Mouse (Mus musculus): Measurements from ENCODE around the gene Insl3. TPM values are rescaled to one million over a fixed set of nuclear protein-coding genes. Genes with fewer than 3 reads are reported as not detected.
"Not testable (repeated sequence)": the region's sequence is repeated elsewhere in the genome, so short reads cannot be mapped to it uniquely, and the experiment has no call there.

The Insl3 gene
- total RNA-seq, 2 experiments from 2014 or later = not detected

DNA sequence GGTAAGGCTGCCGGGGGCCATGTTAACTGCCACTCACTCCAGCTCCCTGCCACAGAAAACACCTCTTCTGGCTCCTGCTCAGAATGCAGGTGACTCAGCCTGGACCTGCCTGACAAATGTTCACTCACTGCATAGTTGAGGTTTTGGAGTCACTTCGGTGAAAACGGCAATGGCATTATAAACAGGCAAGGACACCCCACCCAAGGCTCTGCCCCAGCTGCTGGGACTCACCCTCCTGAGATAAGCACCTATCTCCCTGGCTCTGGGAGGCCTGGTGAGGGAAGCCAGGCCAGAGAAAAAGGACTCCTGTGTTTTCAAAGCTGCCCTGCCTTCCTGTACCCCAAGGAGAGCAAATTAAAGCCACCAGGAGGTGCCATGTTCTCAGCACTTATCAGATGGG is 13.9 kb downstream of the Insl3 start:
- ATAC-seq (replicated peaks; ENCODE audit: low FRiP score, poor library complexity, severe bottlenecking) = peak; percentile 95

DNA sequence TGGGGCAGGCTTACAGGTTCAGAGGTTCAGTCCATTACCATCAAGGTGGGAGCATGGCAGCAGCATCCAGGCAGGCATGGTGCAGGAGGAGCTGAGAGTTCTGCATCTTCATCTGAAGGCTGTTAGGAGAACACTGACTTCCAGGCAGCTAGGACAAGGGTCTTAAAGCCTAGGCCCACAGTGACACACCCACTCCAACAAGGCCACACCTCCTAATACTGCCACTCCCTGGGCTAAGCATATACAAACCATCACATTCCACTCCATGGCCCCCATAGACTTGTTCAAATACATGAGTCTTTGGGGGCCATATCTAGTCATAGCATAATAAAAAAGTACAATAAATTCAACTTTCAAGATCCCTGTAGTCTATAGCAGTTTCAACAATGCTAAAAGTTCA is 14.4 kb downstream of the Insl3 start:
- not testable (repeated sequence) for ATAC-seq (replicated peaks; ENCODE audit: low FRiP score, poor library complexity, severe bottlenecking)

DNA sequence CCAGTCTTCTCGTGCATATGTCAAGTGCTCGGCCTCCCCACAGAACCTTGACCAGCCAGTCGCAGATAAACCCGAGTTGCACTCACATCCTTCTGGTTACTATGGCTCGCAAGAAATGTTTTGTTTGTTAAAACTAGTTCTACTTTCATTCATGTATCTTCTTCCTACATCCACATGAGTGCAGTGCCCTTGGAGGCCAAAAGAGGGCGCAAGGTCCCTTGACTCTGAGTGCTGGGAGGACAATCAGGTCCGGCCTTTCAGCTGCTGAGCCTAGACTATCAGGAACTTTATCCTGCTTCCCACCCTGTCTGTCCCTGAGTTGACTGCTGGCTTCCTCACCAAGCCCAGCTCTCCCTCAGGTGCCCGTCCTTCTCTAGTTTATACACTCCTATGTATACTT is 18.9 kb downstream of the Insl3 start:
- peak; percentile 67 for ATAC-seq (replicated peaks; ENCODE audit: low FRiP score, poor library complexity, severe bottlenecking)

DNA sequence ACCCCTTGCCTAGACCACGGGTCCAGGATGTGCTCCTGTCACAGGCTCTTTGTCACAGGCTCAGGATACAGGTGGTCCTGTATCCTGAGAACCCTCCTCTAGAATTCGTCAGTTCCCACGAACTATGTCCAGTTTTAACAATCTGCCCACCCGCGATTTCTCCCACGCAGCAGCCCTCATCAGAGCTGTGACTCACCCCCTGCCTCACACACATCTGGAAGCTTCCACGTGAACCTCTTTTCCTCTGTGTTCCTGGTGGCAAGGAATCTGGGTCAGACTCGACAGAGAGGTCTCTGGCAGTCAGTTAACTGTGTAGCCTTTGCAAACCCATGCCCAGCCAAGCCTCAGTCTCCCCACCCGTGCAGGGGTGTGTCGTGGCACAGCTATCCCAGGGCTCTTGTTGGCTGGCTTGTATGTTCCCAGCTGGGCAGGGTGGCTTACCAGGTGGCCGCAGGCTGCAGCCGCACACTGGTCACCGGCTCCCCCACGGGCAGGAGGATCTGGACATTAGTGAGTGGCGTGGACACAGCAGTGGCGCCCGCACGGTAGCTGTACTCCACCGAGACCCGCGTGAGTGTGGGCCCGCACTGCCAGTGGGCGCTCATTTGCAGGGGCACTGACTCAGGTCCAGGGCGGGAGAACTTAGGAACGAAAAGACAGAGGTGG is 20.3 kb downstream of the Insl3 start:
- peak; percentile 8; the same call in 1 of the 2 replicates for ATAC-seq (replicated peaks; ENCODE audit: low FRiP score, poor library complexity, severe bottlenecking)

DNA sequence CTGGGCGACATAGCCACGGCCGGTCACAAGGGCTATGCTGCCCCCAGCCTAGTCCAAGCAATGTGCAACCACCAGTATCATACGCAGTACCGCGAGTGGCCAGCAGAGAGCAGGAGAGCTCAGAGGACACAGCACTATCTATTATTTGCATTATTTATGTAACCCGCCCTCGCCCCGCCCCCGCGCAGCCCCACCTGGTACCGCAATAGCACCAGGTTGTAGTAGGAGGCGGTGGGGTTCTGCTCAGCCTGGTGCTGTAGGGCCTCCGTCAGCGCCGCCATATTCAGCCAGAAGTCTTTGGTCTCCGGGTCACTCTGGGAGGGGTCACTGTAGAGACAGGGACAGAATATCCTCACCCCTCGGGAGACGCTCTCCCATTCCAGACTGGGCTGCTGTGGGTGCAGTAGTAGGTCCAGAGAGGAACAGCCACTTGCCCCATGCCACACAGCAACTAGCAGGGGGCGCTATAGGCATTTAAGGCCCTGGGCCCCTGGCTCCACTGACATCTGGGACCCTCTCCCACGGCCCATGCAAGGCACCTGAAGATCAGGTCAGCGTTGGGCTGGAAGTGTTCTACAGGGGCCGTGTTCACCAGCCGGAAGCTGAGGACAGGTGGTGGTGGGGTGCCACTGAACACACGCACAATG is 20.9 kb downstream of the Insl3 start:
- peak; percentile 58 for ATAC-seq (replicated peaks; ENCODE audit: low FRiP score, poor library complexity, severe bottlenecking)

DNA sequence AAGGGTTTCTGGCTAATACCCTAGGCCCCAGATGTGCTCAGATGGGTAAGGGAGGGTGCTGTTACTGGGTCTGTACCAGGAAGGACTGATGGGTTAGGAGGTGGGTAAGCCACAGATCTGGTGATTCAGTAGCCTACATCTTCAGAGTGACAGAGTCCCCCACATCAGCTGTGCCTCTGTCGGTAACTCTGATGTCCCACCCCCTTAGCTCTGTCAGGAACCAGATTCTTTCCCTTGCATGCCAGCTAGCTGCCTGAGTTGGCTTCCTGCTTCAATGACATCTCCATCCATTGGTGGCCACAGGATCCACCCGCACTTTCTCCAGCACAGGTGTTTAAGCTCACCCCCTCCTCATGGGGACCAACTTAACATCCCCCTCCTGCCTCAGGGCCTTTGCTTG is 22.6 kb downstream of the Insl3 start:
- ATAC-seq (replicated peaks; ENCODE audit: low FRiP score, poor library complexity, severe bottlenecking) = no peak

DNA sequence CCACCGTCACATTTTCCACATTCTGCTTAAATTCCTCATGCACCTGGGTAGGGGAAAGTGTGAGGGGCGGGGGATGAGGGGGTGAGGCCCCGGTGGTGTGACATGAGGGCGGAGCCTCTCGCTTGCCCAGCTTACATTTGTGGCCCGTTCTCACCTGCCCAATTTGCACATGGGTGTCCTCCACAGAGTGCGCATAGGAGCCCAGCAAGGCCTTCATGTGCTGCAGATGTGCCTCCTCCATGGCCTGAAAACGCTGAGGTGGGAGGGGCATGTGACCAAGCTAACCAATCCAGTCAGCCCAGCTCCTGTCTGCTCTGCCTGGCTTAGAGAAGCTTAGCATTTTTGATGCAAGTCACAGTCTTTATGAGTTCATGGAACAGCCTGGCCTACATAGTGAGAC is 26.5 kb downstream of the Insl3 start:
- ATAC-seq (replicated peaks; ENCODE audit: low FRiP score, poor library complexity, severe bottlenecking) = no peak

DNA sequence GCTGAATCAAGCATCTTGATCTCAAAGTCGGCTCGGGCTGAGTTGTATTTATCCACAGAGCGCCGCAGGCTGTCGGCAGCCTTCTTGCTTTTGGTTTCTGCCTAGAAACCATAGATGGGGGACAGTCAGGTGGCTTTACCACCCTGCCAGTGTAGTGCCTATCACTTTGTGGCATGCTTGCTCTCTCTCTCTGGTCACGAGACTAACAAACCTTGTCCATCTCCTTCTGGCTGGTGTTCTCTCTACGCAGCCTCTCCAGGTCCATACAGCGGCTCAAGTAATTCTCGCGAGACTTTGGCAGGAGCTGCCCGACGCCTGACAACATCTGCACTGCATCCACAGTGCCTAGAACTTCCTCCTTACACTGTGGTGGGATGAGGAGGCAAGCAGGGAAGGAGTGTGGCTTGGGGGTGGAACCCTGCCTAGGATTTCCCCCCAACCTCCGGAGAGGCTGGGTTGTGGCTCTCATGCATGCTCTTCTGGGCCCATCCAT is 27.6 kb downstream of the Insl3 start:
- ATAC-seq (replicated peaks; ENCODE audit: low FRiP score, poor library complexity, severe bottlenecking) = no peak

DNA sequence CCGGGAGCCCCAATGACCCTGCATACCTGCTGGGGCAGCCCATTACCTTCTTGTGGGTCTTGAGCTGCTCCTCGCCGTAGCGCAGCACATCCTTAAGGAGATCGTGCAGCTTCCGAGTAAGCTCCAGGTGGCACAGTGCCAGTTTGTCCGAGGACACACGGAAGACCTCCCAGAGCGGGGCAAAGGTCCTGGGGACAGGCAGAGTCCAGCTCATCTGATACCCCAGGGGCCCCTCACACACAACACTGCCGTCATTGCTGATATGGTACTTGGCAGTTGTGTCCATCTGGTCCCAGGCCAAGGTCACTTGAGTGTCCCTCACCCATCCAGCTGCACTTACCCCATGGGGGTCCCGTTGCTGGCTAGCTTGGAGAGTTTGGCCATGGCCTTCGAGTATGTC is 28.1 kb downstream of the Insl3 start:
- ATAC-seq (replicated peaks; ENCODE audit: low FRiP score, poor library complexity, severe bottlenecking) = no peak

DNA sequence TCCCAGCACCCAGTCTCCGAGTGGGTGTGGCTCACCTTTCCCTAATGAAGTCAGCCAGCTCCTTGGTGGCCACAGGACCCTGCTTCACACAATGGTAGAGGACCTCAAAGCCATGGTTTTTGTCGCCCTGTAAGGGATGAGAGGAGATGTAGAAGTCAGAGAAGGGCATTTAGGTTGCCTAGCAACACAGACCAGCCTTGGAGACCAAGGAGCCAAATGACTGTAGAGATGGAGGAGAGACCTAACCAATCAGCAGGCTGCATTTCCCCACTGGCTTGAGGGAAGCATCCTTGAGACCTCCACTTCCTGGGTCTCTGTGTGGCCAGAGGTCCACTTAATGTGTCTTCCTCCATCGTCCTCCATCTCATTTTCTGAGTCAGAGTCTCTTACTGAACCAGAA is 29.2 kb downstream of the Insl3 start:
- ATAC-seq (replicated peaks; ENCODE audit: low FRiP score, poor library complexity, severe bottlenecking) = peak; percentile 37; the same call in 1 of the 2 replicates

DNA sequence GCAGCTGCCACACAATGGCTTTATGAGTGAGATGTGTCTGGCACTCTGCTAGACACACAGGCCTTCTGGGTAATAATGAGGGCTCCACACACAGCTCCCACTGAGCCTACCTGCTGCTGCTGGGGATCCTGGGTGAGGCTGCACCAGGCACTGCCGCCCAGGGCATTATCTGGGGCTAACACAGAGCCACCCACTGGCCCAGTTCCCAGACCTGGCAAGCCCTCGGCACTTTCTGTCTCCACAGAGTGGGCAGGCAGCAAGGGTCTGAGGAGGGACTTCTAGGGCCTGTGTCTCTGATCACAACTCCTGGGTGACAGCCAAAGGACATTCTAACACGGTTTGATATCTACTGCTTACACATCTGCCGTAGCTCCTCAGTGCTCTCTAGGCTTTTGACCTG is 30.2 kb downstream of the Insl3 start:
- peak; percentile 83 for ATAC-seq (replicated peaks; ENCODE audit: low FRiP score, poor library complexity, severe bottlenecking)

DNA sequence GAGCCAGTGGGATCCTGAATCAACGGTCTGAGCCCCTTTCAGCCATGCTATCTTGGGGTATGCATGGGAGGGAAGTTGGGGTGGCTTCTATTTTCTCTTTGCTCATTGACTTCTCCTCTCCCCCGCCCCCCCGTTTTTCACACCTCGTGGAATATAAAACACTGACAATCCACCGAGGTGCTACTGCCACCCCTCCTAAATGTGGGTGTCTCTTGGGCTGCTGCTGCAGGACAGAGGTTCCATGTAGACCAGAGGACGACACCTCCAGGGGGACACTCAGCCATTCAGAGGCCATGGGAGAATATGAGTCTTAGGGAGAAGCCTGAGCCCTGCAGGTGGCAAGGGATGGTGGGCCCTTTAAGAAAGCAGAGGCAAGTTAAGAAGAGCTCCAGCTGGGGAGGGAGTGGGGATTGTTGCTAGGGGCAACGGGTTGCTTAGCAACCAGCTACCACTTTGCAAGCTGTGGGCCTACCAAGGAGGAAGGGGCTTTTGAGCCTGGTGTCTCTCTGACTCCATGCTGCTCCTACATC is 31.0 kb downstream of the Insl3 start:
- ATAC-seq (replicated peaks; ENCODE audit: low FRiP score, poor library complexity, severe bottlenecking) = no peak

DNA sequence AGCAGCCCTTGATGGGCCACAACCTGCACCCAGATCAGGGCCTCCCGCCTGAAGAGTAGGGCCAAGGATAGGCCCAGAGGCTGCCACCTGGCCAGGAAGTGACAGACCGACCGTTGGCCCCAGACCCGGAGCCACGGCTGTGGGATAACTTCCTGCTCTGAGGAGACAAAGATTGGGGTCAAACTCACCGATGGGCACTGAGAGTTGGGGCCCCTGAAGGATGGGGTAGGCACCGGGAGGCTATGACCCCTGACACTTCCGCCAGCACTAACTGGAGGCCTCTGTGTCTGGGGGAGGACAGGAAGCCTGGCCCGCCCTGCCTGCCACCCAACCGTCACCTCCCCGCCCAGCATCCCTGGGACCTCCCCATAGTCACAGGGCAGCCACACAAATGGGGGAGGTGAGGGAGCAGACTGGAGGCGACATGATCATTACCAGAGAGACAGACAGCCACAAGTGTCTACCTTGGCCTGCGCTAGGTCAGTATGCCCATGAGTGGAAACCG is 34.1 kb downstream of the Insl3 start:
- ATAC-seq (replicated peaks; ENCODE audit: low FRiP score, poor library complexity, severe bottlenecking) = peak; percentile 76

DNA sequence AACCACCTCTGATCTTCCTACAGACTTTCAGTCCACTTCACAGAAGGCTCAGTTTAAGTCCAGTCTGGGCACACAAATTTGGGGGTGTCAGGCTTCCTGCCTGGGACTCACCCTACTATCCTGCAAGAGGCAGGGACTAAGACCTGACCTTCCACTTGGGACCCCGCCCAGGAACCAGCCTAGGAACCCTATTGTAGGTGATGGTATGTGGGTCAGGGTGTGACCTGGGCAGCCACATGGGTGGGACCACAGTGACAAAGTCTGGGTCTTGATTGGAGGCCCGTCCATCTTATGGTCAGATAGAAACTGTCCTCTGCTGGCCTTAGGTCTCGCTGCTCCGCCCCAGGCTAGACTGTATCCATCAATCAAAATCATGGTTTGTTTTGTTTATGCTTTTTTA is 35.4 kb downstream of the Insl3 start:
- no peak for ATAC-seq (replicated peaks; ENCODE audit: low FRiP score, poor library complexity, severe bottlenecking)

DNA sequence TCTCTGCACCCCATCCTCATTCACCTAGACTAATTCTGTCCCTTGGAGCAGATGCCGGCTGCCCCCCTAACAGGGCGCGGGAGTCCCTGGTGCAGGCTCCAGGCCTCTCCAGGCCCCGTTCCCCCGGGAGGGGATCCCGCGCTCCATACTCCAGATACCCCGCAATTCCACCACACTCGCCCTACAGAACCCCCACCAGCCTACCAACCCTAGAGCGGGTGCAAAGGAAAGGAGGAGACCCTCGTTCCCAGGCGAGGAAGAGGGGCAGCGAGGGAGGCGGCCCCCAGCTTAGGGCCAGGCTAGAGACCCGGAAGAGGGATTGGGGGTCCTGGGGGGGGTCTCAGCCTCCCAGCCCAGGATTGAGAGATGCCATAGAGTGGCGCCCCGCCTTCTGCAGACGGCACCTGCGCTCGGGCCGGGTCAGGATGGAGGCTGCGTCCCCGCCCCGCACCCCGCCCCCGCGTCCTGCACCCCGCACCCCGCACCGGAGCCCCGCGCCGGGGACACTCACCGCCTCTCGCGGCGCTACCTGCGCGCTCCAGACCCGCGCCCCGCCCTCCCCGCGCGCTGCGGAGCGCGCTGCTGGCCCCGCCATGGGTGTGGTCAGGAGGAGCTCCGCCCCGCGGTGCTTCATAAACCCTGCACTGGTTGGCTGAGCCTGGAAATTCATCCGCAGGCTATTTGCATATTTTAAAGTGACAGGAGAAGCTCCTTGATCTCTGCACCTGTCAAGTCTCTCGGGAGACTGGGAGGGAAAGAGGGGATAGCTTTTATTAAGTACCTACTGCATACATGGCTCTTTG is 36.3 kb downstream of the Insl3 start, which contains the start of gene Fcho1:
TSS of gene Fcho1 (minus strand) at position 595 of the 803 bp plus-strand sequence.
- peak; percentile 72 for ATAC-seq (replicated peaks; ENCODE audit: low FRiP score, poor library complexity, severe bottlenecking)

DNA sequence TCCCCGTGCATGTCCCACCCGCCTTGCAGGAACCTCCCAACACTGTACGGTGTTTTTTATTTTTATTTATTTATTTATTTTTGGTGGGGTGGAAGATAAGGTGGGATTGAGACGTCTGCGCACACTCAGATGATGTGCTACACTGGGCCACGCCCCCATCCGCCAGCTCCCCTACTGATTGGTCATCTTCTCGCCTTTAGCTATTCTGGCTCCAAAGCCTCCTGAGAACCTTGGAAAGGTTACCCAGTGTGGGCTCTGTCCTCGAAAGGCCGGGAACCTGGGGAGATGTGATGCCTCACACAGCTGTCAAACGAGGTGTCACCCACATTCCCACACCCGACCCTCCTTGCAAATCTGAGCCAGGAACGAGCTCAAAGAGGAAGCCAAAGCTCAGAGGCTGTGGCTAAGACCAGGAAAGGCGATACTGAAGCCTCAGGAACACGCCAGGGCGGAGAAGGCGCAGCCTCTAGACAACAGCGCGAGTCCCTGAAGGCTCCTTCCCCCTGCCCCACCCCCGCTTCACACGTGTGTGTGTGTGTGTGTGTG is 39.3 kb downstream of the Insl3 start:
- ATAC-seq (replicated peaks; ENCODE audit: low FRiP score, poor library complexity, severe bottlenecking) = peak; percentile 62

DNA sequence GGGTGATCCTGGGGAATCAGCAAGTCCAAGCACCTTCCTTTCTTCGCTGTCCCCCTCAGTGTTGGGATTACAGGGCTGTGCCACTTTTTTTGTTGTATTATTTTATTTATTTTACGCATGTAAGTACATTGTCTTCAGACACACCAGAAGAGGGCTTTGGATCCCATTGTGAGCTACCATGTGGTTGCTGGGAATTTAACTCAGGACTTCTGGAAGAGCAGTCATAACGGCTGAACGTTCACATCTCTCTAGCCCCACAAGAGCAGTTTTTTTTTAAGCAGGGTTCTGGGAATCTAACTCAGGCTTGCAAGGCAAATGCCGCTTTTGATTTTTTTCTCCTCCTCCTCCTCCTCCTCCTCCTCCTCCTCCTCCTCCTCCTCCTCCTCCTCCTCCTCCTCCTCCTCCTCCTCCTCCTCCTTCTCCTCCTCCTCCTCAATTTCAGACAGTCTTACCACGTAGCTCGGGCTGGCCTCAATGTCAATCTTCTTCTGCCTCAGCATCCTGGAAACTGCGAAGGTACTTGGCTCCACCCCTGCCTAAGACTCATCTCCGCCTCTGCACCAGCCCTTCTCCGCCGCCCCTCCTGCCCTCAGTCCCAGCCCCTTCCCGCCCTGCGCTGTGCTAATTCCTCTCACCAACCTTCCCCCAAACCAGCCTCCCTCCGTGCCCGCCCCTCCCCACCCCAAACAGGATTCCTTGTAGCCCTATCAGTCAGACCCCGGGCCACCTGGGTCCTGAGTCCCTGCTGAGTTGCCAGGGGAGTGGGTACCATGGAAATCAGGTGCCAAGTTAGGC is 40.0 kb downstream of the Insl3 start:
- ATAC-seq (replicated peaks; ENCODE audit: low FRiP score, poor library complexity, severe bottlenecking) = 0 out of 2 replicates have a peak, but pooled peaks have one; percentile 43

DNA sequence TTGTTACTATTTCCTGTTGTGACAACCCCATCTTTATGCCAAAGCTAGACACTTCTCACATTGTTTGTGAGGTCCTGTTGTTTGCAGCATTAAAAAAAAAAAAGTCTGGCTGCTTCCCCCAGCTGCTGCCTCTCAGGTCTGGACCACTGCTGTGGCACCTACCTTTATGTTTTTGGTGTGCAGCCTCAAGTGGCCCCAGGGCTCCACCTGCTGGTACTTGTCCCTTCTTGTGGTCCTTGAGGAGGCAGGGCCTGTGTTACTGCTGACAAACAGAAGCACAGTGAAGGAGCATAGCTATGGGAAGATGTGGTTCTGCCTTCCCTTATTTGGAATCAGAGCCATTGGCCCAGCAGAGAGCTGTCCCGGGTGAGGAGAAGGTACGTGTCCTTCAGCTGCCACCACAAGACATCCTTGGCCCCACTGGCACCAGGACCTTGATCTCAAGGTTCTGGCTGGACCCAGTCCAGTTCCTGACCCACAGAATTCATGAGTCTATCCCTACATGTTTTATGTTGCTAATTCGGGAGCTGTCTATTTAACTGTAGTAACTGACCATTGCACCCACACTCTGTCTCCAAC is 42.7 kb downstream of the Insl3 start:
- peak; percentile 74 for ATAC-seq (replicated peaks; ENCODE audit: low FRiP score, poor library complexity, severe bottlenecking)

DNA sequence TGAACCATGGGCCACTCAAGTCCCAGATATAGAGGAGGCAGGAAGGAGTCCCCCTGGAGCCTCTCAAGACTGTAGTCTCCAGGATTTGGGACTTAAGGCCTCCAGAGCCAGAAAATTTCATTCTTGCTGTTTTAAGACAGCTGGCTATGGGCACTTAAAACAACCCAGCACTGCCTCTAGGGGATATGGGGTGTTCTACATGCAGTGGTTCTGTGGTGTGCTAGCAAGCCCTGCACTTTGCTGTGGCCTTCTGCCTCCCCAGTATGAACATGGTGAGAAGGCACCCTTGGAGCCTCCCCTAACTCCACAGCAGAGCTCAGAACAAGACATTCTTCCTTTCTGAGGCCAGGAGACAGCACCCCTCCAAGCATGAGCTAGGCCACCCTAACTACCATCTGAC is 49.3 kb downstream of the Insl3 start:
- 0 out of 2 replicates have a peak, but pooled peaks have one; percentile 26 for ATAC-seq (replicated peaks; ENCODE audit: low FRiP score, poor library complexity, severe bottlenecking)

Measured in erythroid progenitor cell, adult 5-6 weeks (primary cell).